Mouse (Mus musculus) hindbrain, embryonic 11.5 days (tissue): ENCODE data around the gene Spdef. TPM values are rescaled to one million over a fixed set of nuclear protein-coding genes. Genes with fewer than 3 reads are reported as not detected.
A peak's percentile ranks its signal among the peaks of the same experiment; 100 is the strongest.

Experiments used
- ATAC-seq: fragments of 200-750 bp; cut with Nextera tagmentation; 2 replicates; pipeline ENCODE4 v1.8.0; 2017; ENCODE audit warnings: mild to moderate bottlenecking, moderate TSS enrichment, moderate library complexity; ENCODE audit not compliant: low FRiP score
- DNase-seq: peaks from one replicate; pipeline ENCODE4 v3.0.0-alpha.2; 2015; ENCODE audit warnings: low spot score
- H3K27ac ChIP-seq: fragments of 300-500 bp; sonication (generic); 2 replicates; pipeline ENCODE4 v1.5.1; 2014; ENCODE audit warnings: mild to moderate bottlenecking, low read depth, low read length
- H3K27me3 ChIP-seq: fragments of 300-500 bp; sonication (generic); 2 replicates; pipeline ENCODE4 v1.6.1; 2014; ENCODE audit warnings: mild to moderate bottlenecking, low read length, moderate library complexity, mixed read lengths; ENCODE audit not compliant: control insufficient read depth, insufficient read depth
- H3K36me3 ChIP-seq: fragments of 300-500 bp; sonication (generic); 2 replicates; pipeline ENCODE4 v1.6.1; 2014; ENCODE audit warnings: mild to moderate bottlenecking, low read length, moderate library complexity, mixed read lengths; ENCODE audit not compliant: control insufficient read depth, insufficient read depth
- H3K4me1 ChIP-seq: fragments of 300-500 bp; sonication (generic); replicated peaks from 2 replicates; pipeline ENCODE4 v1.6.1; 2014; ENCODE audit warnings: low read length, mixed read lengths; ENCODE audit not compliant: control insufficient read depth, insufficient read depth
- H3K4me2 ChIP-seq: fragments of 300-500 bp; sonication (generic); replicated peaks from 2 replicates; pipeline ENCODE4 v1.6.1; 2014; ENCODE audit warnings: mild to moderate bottlenecking, low read depth, low read length
- H3K4me3 ChIP-seq: fragments of 300-500 bp; sonication (generic); 2 replicates; pipeline ENCODE4 v1.5.1; 2014; ENCODE audit warnings: low read depth, low read length
- H3K9ac ChIP-seq: fragments of 300-500 bp; sonication (generic); 2 replicates; pipeline ENCODE4 v1.6.1; 2014; ENCODE audit warnings: low read depth, low read length
- H3K9me3 ChIP-seq: fragments of 300-500 bp; sonication (generic); 2 replicates; pipeline ENCODE4 v1.6.1; 2016; ENCODE audit warnings: low read length; ENCODE audit not compliant: control insufficient read depth
- WGBS: fragments of 180-500 bp; shearing (Covaris S2); extraction: QIAGEN DNeasy Blood & Tissue Kit; methylation state at CpG from one replicate; pipeline ENCODE4 v1.1.7; 2014; 5-methylcytosine and 5-hydroxymethylcytosine counted together
- polyA plus RNA-seq: library from polyadenylated mRNA; unstranded; fragments of >200 nt; fragmentation: Nextera tagmentation; extraction: Ambion mirVana; gene quantifications from 2 replicates; pipeline ENCODE4 v1.2.1, GENCODE M21; 2014

The Spdef gene
- polyA plus RNA-seq, 1 experiment from 2014 or later, result not detected

DNA sequence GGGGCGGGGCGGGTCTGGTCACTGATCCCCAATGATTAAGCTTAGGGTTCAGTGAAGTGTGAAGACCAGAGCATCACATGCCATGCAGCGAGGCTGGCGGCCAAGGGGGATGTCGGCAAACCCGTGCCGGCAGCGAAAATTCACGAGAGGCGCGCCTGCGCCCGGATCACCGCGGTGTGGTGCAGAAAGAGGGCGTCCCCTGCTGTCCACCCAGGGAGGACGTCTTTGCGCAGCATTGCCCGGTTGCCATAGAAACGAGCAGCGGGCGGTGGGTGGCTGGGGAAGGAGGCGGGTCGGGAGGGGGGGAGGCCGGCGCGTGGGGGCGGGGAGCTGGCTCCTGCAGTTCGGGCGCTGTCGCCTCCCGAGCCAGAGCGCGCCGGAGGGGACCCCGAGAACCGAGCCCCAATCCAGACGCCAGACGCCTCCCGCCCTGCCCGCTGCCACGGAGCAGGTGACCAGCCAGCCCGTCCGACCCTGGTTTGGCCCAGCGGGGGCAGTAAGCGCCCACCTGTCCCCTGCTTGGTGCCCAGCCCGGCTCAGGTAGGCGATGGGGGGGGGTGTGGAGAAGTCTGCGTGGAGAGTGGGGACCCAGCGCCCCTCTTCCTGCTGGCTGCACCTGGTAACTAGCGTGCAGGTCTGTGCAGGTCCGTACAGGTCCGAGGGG, 43.7 kb downstream of the Spdef start:
- peak overlapping the region; percentile 97 for H3K4me2 ChIP-seq
- no peak overlapping the region for H3K27ac ChIP-seq
- peak; percentile 70 for ATAC-seq
- H3K9me3 ChIP-seq, result no peaks in the 10 kb centered on the region
- peak; percentile 80 for DNase-seq
- H3K4me1 ChIP-seq, result peaks cover 3% of the 10 kb centered on the region; the same call in 1 of the 2 replicates
- WGBS, result under 1% methylated on average over 36 of the region's 53 CpGs
- peak overlapping the region; percentile 45 for H3K4me3 ChIP-seq
- peak overlapping the region; percentile 60 for H3K9ac ChIP-seq
- peaks cover 6% of the 10 kb centered on the region; the same call in 1 of the 2 replicates for H3K27me3 ChIP-seq
- H3K36me3 ChIP-seq, result no peaks in the 10 kb centered on the region

DNA sequence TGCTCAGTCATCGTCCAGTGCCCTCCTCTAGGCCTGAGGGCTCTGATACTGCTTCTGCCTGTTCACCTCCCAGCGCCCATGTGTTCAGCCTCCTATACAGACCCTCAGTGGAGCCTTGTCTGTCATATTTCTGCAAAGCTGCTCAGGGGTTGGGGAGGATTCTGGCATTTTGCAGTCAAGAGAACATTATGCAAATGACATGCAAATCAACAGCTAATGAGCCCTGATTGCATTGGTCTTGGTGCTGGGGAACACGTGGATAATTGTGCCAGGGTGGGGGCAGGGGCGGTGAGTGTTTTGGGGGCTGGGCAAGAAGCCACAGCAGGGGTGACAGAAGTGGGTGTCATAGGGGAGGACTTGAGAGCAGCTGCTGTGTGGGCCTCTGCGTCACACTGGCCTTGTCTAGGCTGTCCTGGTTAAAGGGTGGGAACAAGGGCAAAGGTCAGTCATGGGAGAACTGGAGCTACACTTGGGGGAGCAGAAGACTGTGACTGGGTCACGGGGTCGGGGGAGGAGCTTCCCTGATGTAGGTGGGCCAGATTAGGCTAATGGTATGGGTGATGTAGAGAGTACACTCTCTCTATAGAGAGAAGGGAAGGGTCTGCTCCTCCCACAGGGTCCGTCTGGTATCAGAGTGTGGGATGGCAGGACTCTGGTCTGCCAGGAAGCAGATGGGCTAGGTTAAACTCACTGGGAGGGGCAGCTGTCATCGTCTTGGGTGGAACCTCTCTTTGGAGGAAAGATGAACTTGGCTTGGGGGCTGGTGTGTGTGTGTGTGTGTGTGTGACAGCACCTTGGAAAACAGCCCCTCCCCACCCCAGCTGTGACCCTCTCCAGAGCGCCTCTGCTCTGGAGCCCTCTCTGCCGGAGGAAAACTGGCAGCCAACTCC, 49.6 kb downstream of the Spdef start:
- no peak overlapping the region for H3K4me2 ChIP-seq
- no peaks in the 10 kb centered on the region for H3K9me3 ChIP-seq
- no peaks in the 10 kb centered on the region for H3K4me1 ChIP-seq
- WGBS, result 41% methylated on average over 11 of the region's 11 CpGs
- no peak overlapping the region for H3K4me3 ChIP-seq
- no peaks in the 10 kb centered on the region for H3K27me3 ChIP-seq
- peak overlapping the region; percentile 60 for H3K27ac ChIP-seq
- 0 out of 2 replicates have a peak overlapping the region, but pooled peaks have one; percentile 12 for H3K9ac ChIP-seq
- ATAC-seq, result peak; percentile 71
- no peak for DNase-seq
- no peaks in the 10 kb centered on the region for H3K36me3 ChIP-seq

DNA sequence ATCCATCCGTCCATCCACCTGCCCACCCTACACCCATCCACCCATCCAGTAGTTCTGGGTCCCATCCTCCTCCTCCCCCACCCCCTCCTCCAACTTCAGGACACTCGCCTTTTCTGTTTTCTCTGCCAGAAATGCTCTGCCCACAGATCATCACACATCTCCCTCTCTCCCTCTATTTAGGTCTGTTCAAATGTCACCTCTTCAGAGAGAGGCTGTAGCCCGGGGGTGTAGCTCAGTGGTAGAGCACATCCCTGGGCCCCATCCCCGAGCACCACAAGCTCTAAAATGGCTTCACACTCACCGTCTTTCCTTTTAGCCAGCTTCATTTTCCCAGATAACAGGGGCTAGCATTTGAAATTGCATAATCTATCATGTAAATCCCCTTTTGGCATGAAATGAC, 51.0 kb downstream of the Spdef start:
- Histone ChIP-seq H3K4me1 (no peaks in the 10 kb centered on the region), H3K9me3 (no peaks in the 10 kb centered on the region), H3K4me2 (no peak overlapping the region), H3K36me3 (no peaks in the 10 kb centered on the region), H3K27me3 (no peaks in the 10 kb centered on the region), H3K4me3 (no peak overlapping the region), H3K27ac (no peak overlapping the region), H3K9ac (no peak overlapping the region)
- ATAC-seq (no peak), DNase-seq (no peak)
- WGBS, result 88% methylated on average over 5 of the region's 5 CpGs

DNA sequence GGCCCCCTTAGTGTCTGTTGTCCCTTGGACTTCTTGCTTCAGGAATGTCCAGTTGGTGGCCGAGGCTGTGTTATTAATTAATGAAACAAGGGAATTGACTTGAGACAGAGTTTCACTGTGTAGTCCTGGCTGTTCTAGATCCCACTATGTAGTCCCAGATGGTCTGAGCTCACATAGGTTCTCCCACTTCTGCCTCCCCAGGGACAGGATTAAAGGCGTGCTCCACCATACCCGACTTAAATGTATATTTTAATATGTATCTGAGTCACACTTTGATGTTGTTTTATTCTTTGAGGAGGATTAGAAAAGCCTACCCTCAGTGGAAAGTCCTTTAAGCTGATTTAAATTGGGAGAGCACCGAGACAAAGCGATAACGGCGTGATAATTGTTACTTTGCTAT, 52.5 kb downstream of the Spdef start:
- Histone ChIP-seq H3K36me3 (no peaks in the 10 kb centered on the region), H3K4me1 (no peaks in the 10 kb centered on the region), H3K27me3 (no peaks in the 10 kb centered on the region), H3K9me3 (no peaks in the 10 kb centered on the region), H3K4me3 (no peak overlapping the region), H3K27ac (no peak overlapping the region), H3K9ac (no peak overlapping the region), H3K4me2 (no peak overlapping the region)
- WGBS, result 77% methylated on average over 7 of the region's 7 CpGs
- no peak for DNase-seq
- no peak for ATAC-seq

DNA sequence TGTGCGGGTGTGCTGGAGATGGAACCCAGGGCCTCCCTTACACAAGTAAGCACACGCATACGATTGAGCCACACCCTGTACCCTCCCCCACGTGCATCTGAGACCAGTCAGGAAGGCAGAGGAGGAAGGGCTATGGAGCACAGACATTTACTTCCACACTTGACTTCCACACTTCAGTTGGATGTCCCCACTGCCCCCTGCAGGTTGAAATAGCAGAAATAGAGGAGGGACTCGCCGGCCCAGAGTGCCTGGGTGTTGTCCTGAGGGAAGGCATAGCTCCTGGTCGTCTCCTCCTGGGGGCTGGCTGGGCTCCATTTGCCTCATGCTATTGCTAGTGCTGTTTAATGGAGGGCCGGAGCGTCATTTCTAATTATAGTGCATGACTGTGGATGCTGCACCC, 53.3 kb downstream of the Spdef start:
- no peak overlapping the region for H3K4me3 ChIP-seq
- WGBS, result 72% methylated on average over 9 of the region's 9 CpGs
- ATAC-seq, result no peak
- no peak overlapping the region for H3K4me2 ChIP-seq
- H3K36me3 ChIP-seq, result no peaks in the 10 kb centered on the region
- DNase-seq, result no peak
- H3K9ac ChIP-seq, result no peak overlapping the region
- no peaks in the 10 kb centered on the region for H3K9me3 ChIP-seq
- no peak overlapping the region for H3K27ac ChIP-seq
- no peaks in the 10 kb centered on the region for H3K27me3 ChIP-seq
- no peaks in the 10 kb centered on the region for H3K4me1 ChIP-seq

DNA sequence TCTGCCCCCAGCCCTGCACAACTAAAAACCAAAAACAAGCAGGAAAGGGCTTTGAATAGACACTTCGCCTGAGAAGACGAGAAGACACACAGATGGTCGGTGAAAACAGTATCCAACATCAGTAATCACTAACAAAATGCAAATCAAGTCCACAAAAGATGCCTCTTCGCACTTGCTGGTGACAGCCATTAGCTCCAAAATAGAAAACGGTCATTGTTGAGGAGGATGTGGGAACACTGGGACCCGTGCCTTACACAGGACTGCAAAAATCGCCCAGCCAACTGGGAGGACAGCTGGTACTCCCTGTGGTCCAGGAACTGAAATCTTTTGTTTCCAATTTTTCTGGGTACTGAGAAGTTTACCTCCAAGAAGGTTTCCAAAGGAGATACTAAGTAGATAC, 54.8 kb downstream of the Spdef start:
- WGBS, result 65% methylated on average over 7 of the region's 7 CpGs
- H3K9ac ChIP-seq, result no peak overlapping the region
- H3K27me3 ChIP-seq, result no peaks in the 10 kb centered on the region
- H3K4me1 ChIP-seq, result no peaks in the 10 kb centered on the region
- DNase-seq (no peak), ATAC-seq (no peak)
- H3K4me2 ChIP-seq, result no peak overlapping the region
- no peak overlapping the region for H3K27ac ChIP-seq
- no peak overlapping the region for H3K4me3 ChIP-seq
- no peaks in the 10 kb centered on the region for H3K36me3 ChIP-seq
- H3K9me3 ChIP-seq, result no peaks in the 10 kb centered on the region

DNA sequence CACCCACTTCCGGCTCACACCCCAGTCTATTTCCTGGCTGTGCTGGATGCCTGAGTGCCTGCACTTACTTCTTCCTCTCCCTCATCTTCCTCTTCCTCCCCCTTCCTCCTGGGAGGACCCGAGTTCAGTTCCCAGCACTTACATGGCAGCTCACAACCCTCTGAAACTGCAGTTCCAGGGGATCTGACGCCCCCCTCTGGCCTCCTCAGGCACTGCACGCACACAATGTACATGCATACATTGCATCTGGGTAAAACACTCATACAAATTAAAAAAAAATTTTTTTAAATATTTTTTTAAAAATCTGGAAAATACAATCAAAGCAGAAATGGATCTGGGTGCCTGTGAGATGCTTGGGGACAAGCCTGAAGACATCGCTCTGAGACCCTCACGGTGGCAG, 57.0 kb downstream of the Spdef start:
- Histone ChIP-seq H3K4me3 (no peak overlapping the region), H3K27me3 (no peaks in the 10 kb centered on the region), H3K9ac (no peak overlapping the region), H3K36me3 (no peaks in the 10 kb centered on the region), H3K4me1 (no peaks in the 10 kb centered on the region), H3K27ac (no peak overlapping the region), H3K9me3 (no peaks in the 10 kb centered on the region), H3K4me2 (no peak overlapping the region)
- WGBS, result 82% methylated on average over 6 of the region's 6 CpGs
- ATAC-seq, result no peak
- no peak for DNase-seq
